Mouse (Mus musculus) layer of hippocampus, adult 18-20 months (tissue): ENCODE results near the gene Ccdc96. TPM values are rescaled to one million over a fixed set of nuclear protein-coding genes. Genes with fewer than 3 reads are reported as not detected.

Experiments used
- DNase-seq, 2 experiments: peaks; one replicate each; pipeline ENCODE4 v3.0.0; 2022; ENCODE audit warnings: low spot score in 2 of 2
- total RNA-seq, 2 experiments: library from RNA; stranded (reverse); gene quantifications; 2 replicates each; pipeline ENCODE4 v1.2.3; 2021

Gene Ccdc96
- total RNA-seq, 2 experiments from 2014 or later, result 1.1 to 1.2 TPM

DNA sequence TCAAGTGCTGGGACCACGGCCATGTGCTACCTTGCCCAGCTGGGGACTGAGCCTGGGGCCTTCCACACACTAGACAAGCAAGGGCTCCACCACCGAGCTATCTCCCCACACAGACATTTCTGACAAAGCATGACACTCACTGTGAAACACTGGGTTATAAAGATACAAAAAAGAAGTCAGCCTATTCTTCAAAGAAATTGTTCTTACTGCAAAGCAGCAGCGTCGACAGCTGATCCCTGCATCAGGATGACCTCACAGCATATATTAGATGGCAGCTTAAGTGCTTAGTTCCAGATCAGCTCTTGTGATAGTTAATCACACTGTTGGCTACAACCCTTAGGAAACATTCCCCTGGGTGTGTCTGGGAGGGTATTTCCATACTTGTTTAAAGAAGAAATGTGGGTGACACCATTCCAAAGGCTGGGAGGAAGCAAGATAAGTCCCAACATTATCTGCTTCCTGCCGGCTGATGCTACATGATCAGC is 38.9 kb downstream of the Ccdc96 start:
- DNase-seq, result no peak

DNA sequence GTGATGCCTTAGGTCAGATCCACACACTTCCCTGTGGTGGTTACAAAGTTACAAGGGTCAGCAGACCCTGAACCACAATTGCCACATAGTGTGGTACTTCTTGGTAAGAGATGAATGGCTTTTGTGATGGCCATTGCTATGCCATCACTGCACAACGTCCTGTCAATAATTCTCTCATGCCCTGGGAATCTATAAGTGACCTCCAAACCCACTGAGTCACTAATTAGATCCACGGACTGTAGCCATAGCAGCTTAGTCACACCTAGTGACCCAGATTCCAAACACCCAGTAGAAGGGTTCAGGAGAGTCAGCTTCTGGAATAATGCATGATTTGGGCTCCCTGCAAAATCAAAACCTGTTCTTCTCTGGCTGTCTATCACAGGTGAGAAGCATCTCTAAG is 40.8 kb downstream of the Ccdc96 start:
- no peak for DNase-seq

DNA sequence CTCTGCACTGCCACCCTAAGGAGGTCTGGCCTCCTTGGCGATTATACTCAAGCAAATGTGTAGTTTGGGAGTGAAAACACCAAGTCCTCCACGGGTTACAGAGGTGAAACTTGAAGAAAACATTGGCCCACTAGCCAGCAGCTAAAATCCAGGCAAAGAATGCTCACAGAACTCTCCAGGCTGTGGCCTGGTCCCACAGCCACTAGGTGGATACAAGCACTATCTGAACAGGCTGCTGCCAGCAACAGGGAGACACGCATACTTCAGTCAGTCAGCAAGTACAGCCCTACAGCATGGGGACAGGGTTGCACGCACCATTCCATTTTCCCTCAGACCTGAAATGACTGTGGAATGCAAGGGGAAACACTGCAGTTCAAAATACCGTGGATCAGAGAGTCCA is 41.9 kb downstream of the Ccdc96 start:
- DNase-seq, result no peak

DNA sequence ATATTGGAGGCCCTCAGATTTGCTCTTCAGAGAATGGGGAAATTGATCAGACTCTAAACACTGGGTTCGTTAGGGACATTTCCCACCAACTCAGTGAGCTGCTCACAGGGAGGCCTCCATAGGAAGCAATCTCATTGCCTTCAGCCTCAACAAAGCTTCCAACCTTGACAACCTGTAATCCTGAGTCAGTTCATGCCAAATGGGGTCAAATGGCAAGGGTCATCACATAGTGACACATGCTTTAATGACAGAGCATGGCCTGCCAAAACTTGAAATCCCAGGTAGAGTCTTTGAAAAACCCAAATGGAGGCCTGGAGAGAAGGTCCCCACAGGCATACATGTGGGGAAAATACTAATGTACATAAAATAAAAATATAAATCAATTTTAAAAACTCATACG is 42.5 kb downstream of the Ccdc96 start:
- no peak for DNase-seq

DNA sequence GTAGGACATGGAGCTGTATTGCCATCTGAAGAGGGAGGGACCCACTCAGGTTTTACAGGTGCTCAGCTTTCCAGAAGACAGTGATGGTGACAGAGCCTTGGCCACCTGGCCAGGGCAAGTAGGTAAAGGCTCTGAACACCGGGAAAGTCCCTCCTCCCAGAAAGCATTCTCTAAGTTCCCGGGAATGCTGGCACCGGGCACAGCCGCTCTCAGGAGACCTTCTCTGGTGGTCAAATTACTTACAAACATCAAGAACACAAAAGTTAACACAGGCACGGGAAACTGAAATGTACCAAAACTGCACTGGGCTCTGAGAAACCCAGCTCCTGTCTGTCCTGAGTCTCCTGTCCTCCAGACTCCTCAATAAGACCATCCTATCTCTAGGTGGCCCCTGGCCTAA is 45.3 kb downstream of the Ccdc96 start:
- no peak for DNase-seq

GRCm38 (mm10) chr5:36530129-36530751 is 45.9 kb downstream of the Ccdc96 start:
- peak; percentile 94 to 97 for DNase-seq

GRCm38 (mm10) chr5:36534455-36535030 is 50.2 kb downstream of the Ccdc96 start:
- no peak for DNase-seq

- no peak for DNase-seq
Observed at GRCm38 (mm10) chr5:36535438-36536176, 51.2 kb downstream of the Ccdc96 start.

DNA sequence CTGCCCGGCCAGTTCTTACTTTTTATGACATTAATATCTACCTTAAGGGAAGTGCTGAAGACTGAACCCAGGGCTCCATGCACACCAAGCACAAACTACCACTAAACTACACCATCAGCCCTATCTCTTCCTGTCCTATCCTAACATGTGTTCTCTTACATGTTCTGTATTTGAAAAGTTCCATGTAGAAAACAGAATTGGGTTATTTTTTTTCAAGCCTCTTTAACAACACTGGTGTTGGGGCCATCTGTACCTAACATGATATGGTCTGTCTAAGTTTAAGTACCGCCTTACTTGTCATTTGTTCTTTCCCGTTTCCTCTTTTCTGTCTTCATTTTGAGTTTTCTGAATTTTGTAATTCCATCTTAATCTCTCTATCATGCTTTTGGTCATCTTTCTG is 52.0 kb downstream of the Ccdc96 start:
- DNase-seq, result no peak

Other genes starting within 250 kb of the Ccdc96 start
- 10 to 100 TPM; 41.0 to 49.9 TPM for gene Sorcs2, start 86.4 kb upstream of the Ccdc96 start, total RNA-seq
- gene Grpel1, start 19.6 kb upstream of the Ccdc96 start, total RNA-seq, result 10 to 100 TPM; 23.0 to 23.5 TPM
- 10 to 100 TPM; 39.9 to 42.0 TPM for gene Tada2b, start 303 bp upstream of the Ccdc96 start, total RNA-seq
- 10 to 100 TPM; 82.2 to 92.2 TPM for gene Tbc1d14, start 108.7 kb downstream of the Ccdc96 start, total RNA-seq
- gene D5Ertd579e, start 211.4 kb downstream of the Ccdc96 start, total RNA-seq, result 10 to 100 TPM; 89.0 to 98.6 TPM